Mouse (Mus musculus) kidney, embryonic 16.5 days (tissue): ENCODE measurements around the gene Ubr2. TPM values are rescaled to one million over a fixed set of nuclear protein-coding genes. Genes with fewer than 3 reads are reported as not detected.

ENCODE experiments used
- ATAC-seq: fragments of 200-750 bp; cut with Nextera tagmentation; 2 replicates; pipeline ENCODE4 v1.8.0; 2017; ENCODE audit warnings: moderate TSS enrichment; ENCODE audit not compliant: low FRiP score, low TSS enrichment
- H3K27ac ChIP-seq: fragments of 300-500 bp; sonication (generic); 2 replicates; pipeline ENCODE4 v1.5.1; 2014; ENCODE audit warnings: low read length
- H3K27me3 ChIP-seq: fragments of 300-500 bp; sonication (generic); 2 replicates; pipeline ENCODE4 v1.6.1; 2014; ENCODE audit warnings: low read length, control low read depth, mixed read lengths; ENCODE audit not compliant: insufficient read depth
- H3K36me3 ChIP-seq: fragments of 300-500 bp; sonication (generic); 2 replicates; pipeline ENCODE4 v1.6.1; 2014; ENCODE audit warnings: low read length, control low read depth, mixed read lengths; ENCODE audit not compliant: insufficient read depth
- H3K4me1 ChIP-seq: fragments of 300-500 bp; sonication (generic); 2 replicates; pipeline ENCODE4 v1.6.1; 2014; ENCODE audit warnings: low read length, control low read depth, mixed read lengths; ENCODE audit not compliant: insufficient read depth
- H3K4me2 ChIP-seq: fragments of 300-500 bp; sonication (generic); replicated peaks from 2 replicates; pipeline ENCODE4 v1.6.1; 2014; ENCODE audit warnings: low read depth, low read length
- H3K4me3 ChIP-seq: fragments of 300-500 bp; sonication (generic); 2 replicates; pipeline ENCODE4 v1.5.1; 2014; ENCODE audit warnings: mild to moderate bottlenecking, low read length
- H3K9ac ChIP-seq: fragments of 300-500 bp; sonication (generic); replicated peaks from 2 replicates; pipeline ENCODE4 v1.6.1; 2014; ENCODE audit warnings: low read length
- H3K9me3 ChIP-seq: fragments of 300-500 bp; sonication (generic); 2 replicates; pipeline ENCODE4 v1.6.1; 2016; ENCODE audit warnings: low read length, control low read depth
- WGBS: fragments of 180-500 bp; shearing (Covaris S2); extraction: QIAGEN DNeasy Blood & Tissue Kit; methylation state at CpG from one replicate; pipeline ENCODE4 v1.1.7; 2014; 5-methylcytosine and 5-hydroxymethylcytosine counted together
- polyA plus RNA-seq: library from polyadenylated mRNA; unstranded; fragments of >200 nt; fragmentation: Nextera tagmentation; extraction: Ambion mirVana; gene quantifications from 2 replicates; pipeline ENCODE4 v1.2.1, GENCODE M21; 2015

Gene Ubr2
- polyA plus RNA-seq, 1 experiment from 2014 or later = 19.9 TPM

DNA sequence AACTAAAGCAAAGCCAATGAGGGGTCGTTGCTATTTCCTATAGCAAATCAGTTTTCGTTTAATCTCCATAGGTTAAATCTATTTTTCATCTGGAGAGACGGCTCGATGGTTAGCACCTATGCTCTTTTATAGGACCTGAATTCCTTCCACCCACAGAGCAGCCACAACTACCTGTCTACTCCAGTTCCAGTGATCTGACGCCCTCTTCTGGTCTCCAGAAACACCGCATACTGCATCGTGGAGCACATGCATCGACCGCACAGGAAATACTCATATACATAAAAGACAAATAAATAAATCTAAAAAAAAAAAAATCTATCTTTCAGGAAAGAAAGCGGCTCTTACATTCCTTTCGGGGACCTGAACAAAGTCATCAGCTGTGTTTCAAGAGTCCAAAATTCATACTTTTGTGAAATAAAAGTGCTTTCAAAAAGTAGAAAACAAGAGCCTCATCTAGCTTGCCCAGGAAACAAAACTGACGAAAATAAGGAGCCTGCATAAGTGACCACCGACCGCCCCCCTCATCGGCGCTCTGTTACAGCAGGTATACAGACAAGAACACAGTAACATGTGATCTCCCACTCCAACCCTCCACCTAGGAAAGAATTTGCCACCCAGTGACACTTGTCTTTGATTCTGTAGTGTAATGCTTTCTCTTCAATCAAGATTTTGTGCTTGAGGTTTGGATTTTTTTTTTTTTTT, 121.7 kb downstream of the Ubr2 start:
- H3K4me3 ChIP-seq = peak overlapping the region; percentile 62
- H3K4me1 ChIP-seq = peaks cover 28% of the 10 kb centered on the region
- no peak for ATAC-seq
- 32% methylated on average over 16 of the region's 16 CpGs for WGBS
- H3K27ac ChIP-seq = peak overlapping the region; percentile 97
- H3K9ac ChIP-seq = peak overlapping the region; percentile 77
- no peaks in the 10 kb centered on the region for H3K9me3 ChIP-seq
- peak overlapping the region; percentile 95 for H3K4me2 ChIP-seq
- peaks cover 7% of the 10 kb centered on the region for H3K36me3 ChIP-seq
- H3K27me3 ChIP-seq = no peaks in the 10 kb centered on the region

GRCm38 (mm10) chr17:46885910-46886643, 124.3 kb downstream of the Ubr2 start:
- no peak overlapping the region for H3K4me2 ChIP-seq
- H3K4me1 ChIP-seq = peaks cover 12% of the 10 kb centered on the region; the same call in 1 of the 2 replicates
- no peaks in the 10 kb centered on the region for H3K9me3 ChIP-seq
- H3K36me3 ChIP-seq = no peaks in the 10 kb centered on the region
- no peak for ATAC-seq
- 0 out of 2 replicates have a peak overlapping the region, but pooled peaks have one; percentile 15 for H3K9ac ChIP-seq
- no peaks in the 10 kb centered on the region for H3K27me3 ChIP-seq
- WGBS = 56% methylated on average over 17 of the region's 17 CpGs
- no peak overlapping the region for H3K4me3 ChIP-seq
- H3K27ac ChIP-seq = no peak overlapping the region

- no peak overlapping the region for H3K27ac ChIP-seq
- H3K4me3 ChIP-seq = no peak overlapping the region
- no peak for ATAC-seq
- H3K4me2 ChIP-seq = no peak overlapping the region
- H3K36me3 ChIP-seq = no peaks in the 10 kb centered on the region
- H3K9me3 ChIP-seq = no peaks in the 10 kb centered on the region
- H3K9ac ChIP-seq = 0 out of 2 replicates have a peak overlapping the region, but pooled peaks have one; percentile 15
- 78% methylated on average over 11 of the region's 11 CpGs for WGBS
- H3K27me3 ChIP-seq = no peaks in the 10 kb centered on the region
- H3K4me1 ChIP-seq = peaks cover 12% of the 10 kb centered on the region; the same call in 1 of the 2 replicates
These were observed 125.0 kb downstream of the Ubr2 start for GRCm38 (mm10) chr17:46885218-46885909.

- WGBS = 92% methylated on average over 6 of the region's 6 CpGs
- Histone ChIP-seq H3K9ac (no peak overlapping the region), H3K4me3 (no peak overlapping the region), H3K27me3 (no peaks in the 10 kb centered on the region), H3K27ac (no peak overlapping the region), H3K9me3 (no peaks in the 10 kb centered on the region), H3K36me3 (no peaks in the 10 kb centered on the region), H3K4me1 (peaks cover 16% of the 10 kb centered on the region; the same call in 1 of the 2 replicates), H3K4me2 (no peak overlapping the region)
- no peak for ATAC-seq
These were observed 125.6 kb downstream of the Ubr2 start for GRCm38 (mm10) chr17:46884766-46885165.

DNA sequence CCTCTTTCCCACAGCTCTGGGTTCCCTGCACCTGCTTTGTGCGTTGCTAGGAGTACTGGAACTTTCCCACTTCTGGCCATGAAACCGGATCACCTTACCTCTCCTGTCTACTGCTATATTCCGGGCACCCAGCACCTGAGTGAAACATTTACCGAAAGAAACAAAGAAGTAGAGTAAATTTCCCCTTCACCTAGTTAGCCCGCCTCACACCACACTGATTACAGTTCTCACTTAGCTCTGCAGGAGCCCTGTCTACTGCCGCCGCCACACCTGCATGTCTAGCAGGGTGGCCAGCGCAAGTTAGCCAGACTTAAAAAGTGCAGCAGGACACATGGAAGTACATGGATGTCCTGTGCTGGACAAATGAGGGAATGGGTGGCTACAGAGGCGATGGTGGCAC, 127.2 kb downstream of the Ubr2 start:
- peaks cover 20% of the 10 kb centered on the region; the same call in 1 of the 2 replicates for H3K4me1 ChIP-seq
- H3K4me3 ChIP-seq = no peak overlapping the region
- no peaks in the 10 kb centered on the region for H3K9me3 ChIP-seq
- 70% methylated on average over 9 of the region's 9 CpGs for WGBS
- H3K27me3 ChIP-seq = no peaks in the 10 kb centered on the region
- H3K9ac ChIP-seq = no peak overlapping the region
- H3K36me3 ChIP-seq = no peaks in the 10 kb centered on the region
- ATAC-seq = 0 out of 2 replicates have a peak, but pooled peaks have one; percentile 21
- peak overlapping the region; percentile 84 for H3K27ac ChIP-seq
- H3K4me2 ChIP-seq = no peak overlapping the region; the same call in 1 of the 2 replicates

GRCm38 (mm10) chr17:46881728-46882127, 128.6 kb downstream of the Ubr2 start:
- no peaks in the 10 kb centered on the region for H3K9me3 ChIP-seq
- H3K4me2 ChIP-seq = no peak overlapping the region
- H3K4me1 ChIP-seq = peaks cover 20% of the 10 kb centered on the region; the same call in 1 of the 2 replicates
- no peak overlapping the region for H3K4me3 ChIP-seq
- no peaks in the 10 kb centered on the region for H3K27me3 ChIP-seq
- H3K27ac ChIP-seq = no peak overlapping the region
- WGBS = 84% methylated on average over 6 of the region's 6 CpGs
- no peaks in the 10 kb centered on the region for H3K36me3 ChIP-seq
- no peak overlapping the region for H3K9ac ChIP-seq
- no peak for ATAC-seq

GRCm38 (mm10) chr17:46880322-46880721, 130.0 kb downstream of the Ubr2 start:
- WGBS = 53% methylated on average over 2 of the region's 2 CpGs
- no peak overlapping the region for H3K4me2 ChIP-seq
- no peak overlapping the region for H3K4me3 ChIP-seq
- no peak overlapping the region; the same call in 1 of the 2 replicates for H3K27ac ChIP-seq
- H3K27me3 ChIP-seq = no peaks in the 10 kb centered on the region
- no peak for ATAC-seq
- H3K4me1 ChIP-seq = peaks cover 14% of the 10 kb centered on the region; the same call in 1 of the 2 replicates
- no peaks in the 10 kb centered on the region for H3K9me3 ChIP-seq
- H3K36me3 ChIP-seq = no peaks in the 10 kb centered on the region
- no peak overlapping the region for H3K9ac ChIP-seq

DNA sequence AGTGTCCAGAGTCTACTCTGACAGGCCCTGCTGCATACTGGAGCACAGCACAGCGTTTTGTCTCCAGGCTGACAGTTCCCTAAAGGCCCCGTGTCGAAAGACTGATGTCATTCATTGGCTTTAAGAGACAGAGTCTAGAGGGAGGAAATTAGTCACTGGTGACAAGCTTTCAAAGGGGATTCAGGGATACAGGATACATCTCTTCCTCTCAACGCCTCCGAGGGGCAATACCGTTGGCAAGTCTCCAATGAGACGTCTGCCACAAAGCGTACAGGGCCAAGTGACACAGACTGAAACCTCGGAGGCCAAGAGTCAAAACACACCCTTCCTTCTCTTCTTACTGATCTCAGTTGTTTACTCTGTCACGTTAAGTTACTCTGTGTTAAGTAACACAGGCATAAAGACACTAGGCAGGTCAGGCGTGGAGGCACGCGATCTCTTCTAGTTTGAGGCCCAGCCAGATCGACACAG, 130.5 kb downstream of the Ubr2 start:
- no peaks in the 10 kb centered on the region for H3K27me3 ChIP-seq
- H3K36me3 ChIP-seq = no peaks in the 10 kb centered on the region
- no peak overlapping the region for H3K9ac ChIP-seq
- no peak overlapping the region for H3K4me2 ChIP-seq
- no peak overlapping the region; the same call in 1 of the 2 replicates for H3K27ac ChIP-seq
- no peaks in the 10 kb centered on the region for H3K9me3 ChIP-seq
- 19% methylated on average over 14 of the region's 14 CpGs for WGBS
- no peak overlapping the region for H3K4me3 ChIP-seq
- peaks cover 14% of the 10 kb centered on the region; the same call in 1 of the 2 replicates for H3K4me1 ChIP-seq
- ATAC-seq = peak; percentile 27; the same call in 1 of the 2 replicates
